Mouse (Mus musculus) heart, embryonic 14.5 days (tissue): ENCODE measurements around the gene Efcab14. TPM values are rescaled to one million over a fixed set of nuclear protein-coding genes. Genes with fewer than 3 reads are reported as not detected.

Experiments used
- ATAC-seq: fragments of 200-750 bp; cut with Nextera tagmentation; 2 replicates; pipeline ENCODE4 v1.8.0; 2017; ENCODE audit warnings: low read depth, moderate TSS enrichment; ENCODE audit not compliant: insufficient number of reproducible peaks, insufficient read depth, low FRiP score
- H3K27ac ChIP-seq, 2 experiments: fragments of 200-500 bp in 1 of 2; fragments of 300-500 bp in 1 of 2; sonication (generic) in 1 of 2; replicated peaks in 1 of 2; 2 replicates each; pipeline ENCODE4 v1.5.1; 2012 to 2014; ENCODE audit warnings: low read depth in 2 of 2, low read length in 2 of 2, control low read depth in 1 of 2, mild to moderate bottlenecking in 1 of 2, mixed read lengths in 1 of 2; ENCODE audit not compliant: control insufficient read depth in 1 of 2, insufficient read depth in 1 of 2
- H3K27me3 ChIP-seq: fragments of 300-500 bp; sonication (generic); 2 replicates; pipeline ENCODE4 v1.6.1; 2014; ENCODE audit warnings: mild to moderate bottlenecking, low read length, control low read depth; ENCODE audit not compliant: control insufficient read depth, insufficient read depth
- H3K36me3 ChIP-seq: fragments of 300-500 bp; sonication (generic); 2 replicates; pipeline ENCODE4 v1.6.1; 2014; ENCODE audit warnings: mild to moderate bottlenecking, control low read depth, low read length, mixed read lengths; ENCODE audit not compliant: control insufficient read depth, insufficient read depth
- H3K4me1 ChIP-seq, 2 experiments: fragments of 200-500 bp in 1 of 2; fragments of 300-500 bp in 1 of 2; sonication (generic) in 1 of 2; 2 replicates each; pipeline ENCODE4 v1.6.1; 2012 to 2014; ENCODE audit warnings: low read length in 2 of 2, control low read depth in 1 of 2, mixed read lengths in 1 of 2; ENCODE audit not compliant: control insufficient read depth in 2 of 2, insufficient read depth in 2 of 2
- H3K4me2 ChIP-seq: fragments of 300-500 bp; sonication (generic); 2 replicates; pipeline ENCODE4 v1.6.1; 2014; ENCODE audit warnings: mild to moderate bottlenecking, low read length
- H3K4me3 ChIP-seq, 2 experiments: fragments of 200-500 bp in 1 of 2; fragments of 300-500 bp in 1 of 2; sonication (generic) in 1 of 2; 2 replicates each; pipeline ENCODE4 v1.5.1; 2012 to 2014; ENCODE audit warnings: low read length in 2 of 2, mild to moderate bottlenecking in 2 of 2, control low read depth in 1 of 2, low read depth in 1 of 2, moderate library complexity in 1 of 2; ENCODE audit not compliant: control insufficient read depth in 1 of 2, insufficient read depth in 1 of 2
- H3K9ac ChIP-seq: fragments of 300-500 bp; sonication (generic); 2 replicates; pipeline ENCODE4 v1.6.1; 2014; ENCODE audit warnings: mild to moderate bottlenecking, low read length
- H3K9me3 ChIP-seq: fragments of 300-500 bp; sonication (generic); 2 replicates; pipeline ENCODE4 v1.6.1; 2016; ENCODE audit warnings: low read length, control low read depth; ENCODE audit not compliant: control insufficient read depth
- WGBS: fragments of 180-500 bp; shearing (Covaris S2); extraction: QIAGEN DNeasy Blood & Tissue Kit; methylation state at CpG from one replicate; pipeline ENCODE4 v1.1.7; 2014; 5-methylcytosine and 5-hydroxymethylcytosine counted together
- polyA plus RNA-seq: library from polyadenylated mRNA; unstranded; fragments of >200 nt; fragmentation: Nextera tagmentation; extraction: Ambion mirVana; gene quantifications from 2 replicates; pipeline ENCODE4 v1.2.1, GENCODE M21; 2014

The Efcab14 gene
- polyA plus RNA-seq, 1 experiment from 2014 or later: 32.7 TPM

DNA sequence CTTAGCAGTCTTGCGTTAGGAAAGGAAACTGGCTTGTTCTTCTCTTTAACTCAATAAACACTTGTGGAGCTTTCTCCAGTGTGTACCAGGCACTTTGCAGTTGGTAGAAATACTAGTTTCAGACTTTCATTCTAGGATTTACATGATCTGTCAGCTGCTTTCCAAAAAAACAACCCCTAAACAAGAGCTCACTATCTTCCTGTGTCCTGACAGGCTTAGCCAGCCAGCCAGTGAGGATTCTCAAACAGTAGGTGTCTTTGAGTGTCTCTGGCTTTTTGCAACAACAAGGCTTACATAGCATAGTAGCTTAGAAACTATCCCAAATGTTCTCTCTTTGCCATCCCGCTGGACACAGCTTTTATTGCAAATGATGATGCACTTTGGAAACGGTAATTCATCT is 16.6 kb downstream of the Efcab14 start:
- peaks cover 60% of the 10 kb centered on the region for H3K36me3 ChIP-seq
- H3K9ac ChIP-seq: no peak overlapping the region
- no peak overlapping the region for H3K4me3 ChIP-seq
- H3K27me3 ChIP-seq: no peaks in the 10 kb centered on the region
- no peak for ATAC-seq
- no peak overlapping the region for H3K4me2 ChIP-seq
- H3K27ac ChIP-seq: no peak overlapping the region
- no peaks in the 10 kb centered on the region for H3K4me1 ChIP-seq
- no peaks in the 10 kb centered on the region for H3K9me3 ChIP-seq
- 94% methylated on average over 3 of the region's 3 CpGs for WGBS

DNA sequence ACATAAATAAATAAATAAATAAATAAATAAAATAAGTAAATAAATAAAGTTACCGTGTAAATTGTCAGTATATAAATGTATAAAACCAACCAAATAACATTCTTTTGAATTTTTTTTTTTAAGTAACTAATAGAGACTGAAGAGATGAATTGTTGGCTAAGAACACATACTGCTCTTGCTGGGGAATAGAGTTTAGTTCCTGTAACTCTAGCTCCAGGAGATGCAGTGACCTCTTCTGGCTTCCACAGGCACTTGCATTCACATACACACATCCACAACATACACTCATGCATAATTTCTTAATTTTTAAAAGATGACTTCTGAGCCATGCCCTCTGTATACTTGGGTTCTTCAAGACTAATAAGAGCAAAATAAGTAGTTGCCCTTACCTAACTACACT is 17.3 kb downstream of the Efcab14 start:
- Histone ChIP-seq H3K9ac (no peak overlapping the region), H3K27me3 (no peaks in the 10 kb centered on the region), H3K4me1 (no peaks in the 10 kb centered on the region), H3K4me3 (no peak overlapping the region), H3K27ac (no peak overlapping the region), H3K4me2 (no peak overlapping the region), H3K36me3 (peaks cover 59% of the 10 kb centered on the region), H3K9me3 (no peaks in the 10 kb centered on the region)
- WGBS: 94% methylated on average over 1 of the region's 1 CpGs
- ATAC-seq: no peak

DNA sequence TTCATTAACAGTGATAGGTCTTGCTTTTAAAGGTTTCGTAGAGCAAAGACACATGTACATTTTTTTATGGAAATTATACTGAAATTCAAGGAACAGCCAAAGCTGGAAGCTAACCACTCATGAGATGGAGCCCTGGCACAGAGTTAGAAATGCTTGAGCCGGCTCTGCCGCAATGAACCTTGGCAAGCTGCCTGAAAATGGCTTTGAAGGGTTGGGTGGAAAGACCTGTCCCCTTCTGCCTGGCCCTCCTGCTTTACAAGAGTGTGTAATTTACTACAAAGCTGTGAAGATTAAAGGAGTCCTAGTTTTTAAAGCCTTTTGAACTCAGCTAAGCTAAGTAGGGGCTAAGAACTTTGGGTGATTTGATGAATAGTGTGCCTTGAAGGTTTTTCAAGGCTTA is 23.7 kb downstream of the Efcab14 start:
- no peak overlapping the region for H3K9ac ChIP-seq
- no peak for ATAC-seq
- 0 out of 4 replicates have a peak, but pooled peaks cover 0 to 4% of the 10 kb centered on the region in 2 experiments for H3K4me1 ChIP-seq
- 49% methylated on average over 3 of the region's 3 CpGs for WGBS
- H3K36me3 ChIP-seq: peaks cover 67% of the 10 kb centered on the region
- no peaks in the 10 kb centered on the region for H3K9me3 ChIP-seq
- no peak overlapping the region for H3K4me2 ChIP-seq
- no peak overlapping the region for H3K4me3 ChIP-seq
- H3K27ac ChIP-seq: no peak overlapping the region
- no peaks in the 10 kb centered on the region for H3K27me3 ChIP-seq

DNA sequence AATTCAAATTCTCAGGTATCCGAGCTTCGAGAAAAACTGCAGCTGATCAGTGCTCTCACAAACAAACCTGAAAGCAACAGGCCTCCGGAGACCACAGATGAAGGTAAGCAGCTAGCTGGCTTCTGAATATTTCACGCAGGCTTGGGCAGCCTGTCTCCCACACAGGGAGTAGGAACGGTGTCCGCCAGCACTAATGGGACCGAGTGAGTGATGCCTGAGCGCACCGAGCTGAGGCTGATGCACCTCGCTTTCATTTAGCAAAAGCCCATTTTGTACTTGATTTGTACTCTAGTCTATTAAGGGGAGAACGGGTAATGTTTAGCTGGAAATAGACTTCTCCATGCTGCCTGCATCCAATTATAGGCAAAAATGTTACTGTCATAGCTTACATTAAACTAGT is 27.0 kb downstream of the Efcab14 start:
- no peak for ATAC-seq
- peaks cover 72% of the 10 kb centered on the region for H3K36me3 ChIP-seq
- no peak overlapping the region for H3K4me3 ChIP-seq
- no peak overlapping the region for H3K9ac ChIP-seq
- WGBS: 92% methylated on average over 11 of the region's 11 CpGs
- H3K4me2 ChIP-seq: no peak overlapping the region
- no peaks in the 10 kb centered on the region for H3K27me3 ChIP-seq
- no peaks in the 10 kb centered on the region for H3K9me3 ChIP-seq
- 0 out of 4 replicates have a peak, but pooled peaks cover 0 to 4% of the 10 kb centered on the region in 2 experiments for H3K4me1 ChIP-seq
- H3K27ac ChIP-seq: no peak overlapping the region

DNA sequence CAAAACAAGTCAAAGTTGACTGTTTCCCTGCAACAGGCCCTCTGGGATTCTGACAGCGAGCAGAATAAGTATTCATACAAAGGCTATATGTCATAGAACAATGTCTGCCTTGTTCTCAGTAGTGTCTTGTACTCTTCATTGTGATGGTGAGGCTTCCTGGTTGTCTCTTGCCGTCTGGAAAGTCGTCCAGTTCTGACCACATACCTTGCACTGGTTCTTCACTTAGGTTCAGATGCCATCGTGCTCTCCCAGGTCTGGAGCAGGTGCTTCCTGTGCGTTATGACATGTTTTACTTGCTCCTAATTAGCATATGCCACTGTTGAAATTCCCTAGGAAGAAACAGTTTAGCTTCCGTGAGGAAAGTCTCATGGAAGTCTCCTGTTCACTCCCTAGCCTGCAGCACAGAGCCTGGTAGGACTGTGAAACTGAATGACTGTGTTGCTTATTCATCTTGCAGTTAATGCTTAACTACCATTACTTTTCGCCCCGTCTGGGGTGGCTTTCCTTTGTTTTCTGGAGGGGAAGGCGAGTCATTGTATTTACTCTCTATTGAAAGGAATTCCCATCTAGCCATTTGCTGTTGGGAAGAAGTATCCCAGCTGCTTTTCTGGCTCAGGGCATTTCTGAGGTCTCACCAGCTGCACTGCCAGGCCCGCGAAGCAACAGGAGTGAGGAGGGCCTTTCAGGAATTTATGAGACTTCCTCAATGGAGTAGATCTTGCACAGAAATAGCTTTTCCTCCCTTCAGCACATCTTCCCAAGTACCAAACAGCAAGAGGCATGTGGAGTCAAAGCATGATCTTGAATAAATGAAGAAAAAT is 30.3 kb downstream of the Efcab14 start:
- Histone ChIP-seq H3K36me3 (peaks cover 75% of the 10 kb centered on the region), H3K4me2 (no peak overlapping the region), H3K9me3 (no peaks in the 10 kb centered on the region), H3K9ac (no peak overlapping the region), H3K27ac (no peak overlapping the region), H3K4me3 (no peak overlapping the region), H3K27me3 (no peaks in the 10 kb centered on the region), H3K4me1 (no peaks in the 10 kb centered on the region)
- ATAC-seq: no peak
- WGBS: 83% methylated on average over 11 of the region's 11 CpGs

DNA sequence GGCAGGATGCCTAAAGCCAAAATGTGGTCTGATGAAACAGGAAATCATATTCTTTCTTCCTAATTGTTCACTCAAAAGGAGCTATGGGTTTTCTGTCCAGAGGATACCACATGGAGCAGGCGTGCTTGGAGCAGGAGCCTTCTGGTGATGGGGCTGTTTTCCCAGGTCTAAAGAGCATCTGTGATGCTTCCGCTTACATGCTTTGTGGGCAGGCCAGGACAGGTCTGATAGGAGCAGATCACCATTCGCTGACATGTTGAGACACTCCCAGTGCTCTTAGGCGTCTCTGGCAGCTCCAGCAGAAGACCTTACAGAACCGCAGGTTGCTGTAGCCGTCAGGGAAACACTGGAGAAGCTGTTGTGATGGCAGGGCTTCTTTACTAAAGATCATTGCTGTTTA is 37.5 kb downstream of the Efcab14 start:
- peaks cover 0 to 3% of the 10 kb centered on the region in 2 experiments; a peak in 2 of 4 replicates for H3K4me1 ChIP-seq
- no peak for ATAC-seq
- no peaks in the 10 kb centered on the region for H3K27me3 ChIP-seq
- H3K4me3 ChIP-seq: no peak overlapping the region
- no peak overlapping the region for H3K9ac ChIP-seq
- H3K36me3 ChIP-seq: peaks cover 40% of the 10 kb centered on the region
- H3K9me3 ChIP-seq: no peaks in the 10 kb centered on the region
- 79% methylated on average over 6 of the region's 6 CpGs for WGBS
- no peak overlapping the region for H3K4me2 ChIP-seq
- H3K27ac ChIP-seq: no peak overlapping the region

DNA sequence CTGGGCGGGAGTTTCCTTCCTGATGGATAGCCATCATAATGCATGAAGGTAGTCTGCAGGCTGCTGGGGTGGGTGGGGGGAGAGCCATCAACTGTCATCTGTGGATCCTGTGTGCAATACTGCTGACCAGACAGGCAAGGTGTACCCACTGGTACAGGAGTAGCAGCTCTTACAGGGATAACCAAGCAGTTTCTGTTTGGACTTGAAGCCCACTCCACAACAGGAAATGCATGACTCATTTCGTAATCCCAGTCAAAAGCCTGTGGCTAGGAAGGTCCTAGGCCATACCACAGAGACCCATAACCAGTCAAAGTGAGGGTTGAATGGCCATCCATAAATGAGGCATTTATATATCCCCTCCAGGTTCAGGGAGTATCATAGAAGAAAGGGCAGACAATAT is 40.1 kb downstream of the Efcab14 start:
- no peak overlapping the region for H3K4me3 ChIP-seq
- H3K36me3 ChIP-seq: peaks cover 25% of the 10 kb centered on the region
- no peaks in the 10 kb centered on the region for H3K27me3 ChIP-seq
- peaks cover 0 to 10% of the 10 kb centered on the region in 2 experiments; a peak in 3 of 4 replicates for H3K4me1 ChIP-seq
- no peak for ATAC-seq
- WGBS: 91% methylated on average over 2 of the region's 2 CpGs
- no peak overlapping the region for H3K4me2 ChIP-seq
- H3K27ac ChIP-seq: no peak overlapping the region
- no peaks in the 10 kb centered on the region for H3K9me3 ChIP-seq
- no peak overlapping the region for H3K9ac ChIP-seq

DNA sequence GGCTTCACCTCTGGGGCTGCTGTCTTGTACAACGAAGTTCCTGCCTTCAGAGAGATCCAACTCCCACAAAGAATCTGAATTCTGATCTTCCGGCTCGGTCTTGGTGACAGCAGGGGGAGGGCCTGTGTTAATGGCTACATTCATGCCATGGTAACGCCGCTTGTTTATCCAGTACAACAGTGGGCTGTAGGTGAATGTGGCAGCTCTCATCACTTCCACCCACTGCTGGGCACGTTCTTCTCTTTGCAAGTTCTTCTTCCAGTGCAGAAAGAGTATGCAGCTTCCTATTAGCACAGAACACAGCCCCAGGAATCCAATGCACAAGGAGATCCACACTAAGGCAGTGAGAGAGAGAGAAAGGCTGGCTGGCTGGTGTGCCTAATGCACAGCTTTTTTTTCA is 42.7 kb downstream of the Efcab14 start:
- H3K9me3 ChIP-seq: no peaks in the 10 kb centered on the region
- H3K4me3 ChIP-seq: no peak overlapping the region
- H3K27me3 ChIP-seq: no peaks in the 10 kb centered on the region
- no peak overlapping the region for H3K4me2 ChIP-seq
- peaks cover 5% of the 10 kb centered on the region; the same call in 1 of the 2 replicates for H3K36me3 ChIP-seq
- no peak overlapping the region for H3K9ac ChIP-seq
- no peak overlapping the region for H3K27ac ChIP-seq
- no peak for ATAC-seq
- H3K4me1 ChIP-seq: peaks cover 0 to 18% of the 10 kb centered on the region in 2 experiments; a peak in 3 of 4 replicates
- WGBS: 26% methylated on average over 6 of the region's 6 CpGs
